Mouse (Mus musculus): ENCODE results near the gene C730034F03Rik. TPM values are rescaled to one million over a fixed set of nuclear protein-coding genes. Genes with fewer than 3 reads are reported as not detected.

The C730034F03Rik gene
- 5.3 and 6.7 TPM in 2 replicates for polyA plus RNA-seq (2015; fragmentation: Nextera tagmentation; extraction: Ambion mirVana)

GRCm38 (mm10) chr15:89429352-89430221, at the start of gene C730034F03Rik, which contains the start of the genes Gm44502 and Chkb:
TSS of gene C730034F03Rik (plus strand) at chr15:89429589.
TSS of gene Gm44502 (minus strand) at chr15:89429696.
TSS of gene Chkb (minus strand) at chr15:89429908.
- Histone ChIP-seq H3K27ac (peak within 1 kb of the TSS; percentile 92), H3K4me3 (peak within 1 kb of the TSS; percentile 73), H3K27me3 (no peaks in the 10 kb centered on the region), H3K9me3 (replicated peaks) (no peaks in the 10 kb centered on the region), H3K4me1 (peaks cover 18% of the 10 kb centered on the region), H3K4me2 (peak within 1 kb of the TSS; percentile 93), H3K36me3 (ENCODE audit: poor library complexity, severe bottlenecking) (peaks cover 33% of the 10 kb centered on the region), H3K9ac (peak within 1 kb of the TSS; percentile 80)
- ATAC-seq = peak; percentile 96
- WGBS = under 1% methylated on average over 70 of the region's 70 CpGs

GRCm38 (mm10) chr15:89384617-89385016, 44.8 kb upstream of the C730034F03Rik start, which contains the start of gene Klhdc7b:
TSS of gene Klhdc7b (plus strand) at chr15:89384917.
- Histone ChIP-seq H3K9ac (no peak within 1 kb of the TSS), H3K27ac (no peak within 1 kb of the TSS), H3K27me3 (peaks cover 32% of the 10 kb centered on the region), H3K9me3 (replicated peaks) (no peaks in the 10 kb centered on the region), H3K4me1 (peaks cover under 1% of the 10 kb centered on the region), H3K4me2 (no peak within 1 kb of the TSS), H3K36me3 (ENCODE audit: poor library complexity, severe bottlenecking) (no peaks in the 10 kb centered on the region), H3K4me3 (no peak within 1 kb of the TSS)
- no peak for ATAC-seq
- 94% methylated on average over 7 of the region's 7 CpGs for WGBS

- Histone ChIP-seq H3K27me3 (peaks cover 15% of the 10 kb centered on the region; the same call in 1 of the 2 replicates), H3K4me1 (no peaks in the 10 kb centered on the region), H3K36me3 (ENCODE audit: poor library complexity, severe bottlenecking) (no peaks in the 10 kb centered on the region), H3K4me3 (no peak overlapping the region), H3K9me3 (replicated peaks) (no peaks in the 10 kb centered on the region), H3K4me2 (no peak overlapping the region), H3K9ac (no peak overlapping the region), H3K27ac (no peak overlapping the region)
- 52% methylated on average over 12 of the region's 12 CpGs for WGBS
- no peak for ATAC-seq
These were observed 42.3 kb upstream of the C730034F03Rik start for GRCm38 (mm10) chr15:89387127-89387526.

GRCm38 (mm10) chr15:89390081-89390480, 39.3 kb upstream of the C730034F03Rik start:
- no peak for ATAC-seq
- no peaks in the 10 kb centered on the region for H3K9me3 ChIP-seq (replicated peaks)
- H3K9ac ChIP-seq = no peak overlapping the region
- no peaks in the 10 kb centered on the region for H3K4me1 ChIP-seq
- no peak overlapping the region for H3K27ac ChIP-seq
- 90% methylated on average over 10 of the region's 10 CpGs for WGBS
- H3K36me3 ChIP-seq (ENCODE audit: poor library complexity, severe bottlenecking) = no peaks in the 10 kb centered on the region
- H3K4me2 ChIP-seq = no peak overlapping the region
- no peak overlapping the region for H3K4me3 ChIP-seq
- H3K27me3 ChIP-seq = 0 out of 2 replicates have a peak, but pooled peaks cover 3% of the 10 kb centered on the region

GRCm38 (mm10) chr15:89396883-89397282, 32.5 kb upstream of the C730034F03Rik start:
- ATAC-seq = no peak
- Histone ChIP-seq H3K4me1 (no peaks in the 10 kb centered on the region), H3K36me3 (ENCODE audit: poor library complexity, severe bottlenecking) (no peaks in the 10 kb centered on the region), H3K9ac (no peak overlapping the region), H3K27ac (no peak overlapping the region), H3K4me2 (no peak overlapping the region), H3K4me3 (no peak overlapping the region), H3K9me3 (replicated peaks) (no peaks in the 10 kb centered on the region), H3K27me3 (no peaks in the 10 kb centered on the region)
- 90% methylated on average over 4 of the region's 4 CpGs for WGBS

- no peaks in the 10 kb centered on the region for H3K36me3 ChIP-seq (ENCODE audit: poor library complexity, severe bottlenecking)
- H3K4me1 ChIP-seq = no peaks in the 10 kb centered on the region
- H3K9me3 ChIP-seq (replicated peaks) = no peaks in the 10 kb centered on the region
- H3K4me2 ChIP-seq = no peak overlapping the region
- H3K27ac ChIP-seq = no peak overlapping the region
- H3K4me3 ChIP-seq = no peak overlapping the region
- H3K27me3 ChIP-seq = no peaks in the 10 kb centered on the region
- no peak for ATAC-seq
- no peak overlapping the region for H3K9ac ChIP-seq
- 54% methylated on average over 2 of the region's 2 CpGs for whole genome bisulfite sequencing
These were observed 31.2 kb upstream of the C730034F03Rik start for GRCm38 (mm10) chr15:89398146-89398545.

- Histone ChIP-seq H3K4me2 (no peak overlapping the region), H3K9ac (no peak overlapping the region), H3K36me3 (ENCODE audit: poor library complexity, severe bottlenecking) (no peaks in the 10 kb centered on the region), H3K9me3 (replicated peaks) (no peaks in the 10 kb centered on the region), H3K27ac (no peak overlapping the region), H3K27me3 (no peaks in the 10 kb centered on the region), H3K4me3 (no peak overlapping the region), H3K4me1 (no peaks in the 10 kb centered on the region)
- WGBS = 53% methylated on average over 1 of the region's 1 CpGs
- ATAC-seq = no peak
These were observed 29.7 kb upstream of the C730034F03Rik start for GRCm38 (mm10) chr15:89399716-89400115.

- Histone ChIP-seq H3K4me2 (no peak overlapping the region), H3K27me3 (no peaks in the 10 kb centered on the region), H3K4me1 (no peaks in the 10 kb centered on the region), H3K9me3 (replicated peaks) (no peaks in the 10 kb centered on the region; the same call in 1 of the 2 replicates), H3K36me3 (ENCODE audit: poor library complexity, severe bottlenecking) (no peaks in the 10 kb centered on the region), H3K27ac (no peak overlapping the region), H3K9ac (no peak overlapping the region), H3K4me3 (no peak overlapping the region)
- ATAC-seq = no peak
- WGBS = 84% methylated on average over 1 of the region's 1 CpGs
These were observed 26.9 kb upstream of the C730034F03Rik start for GRCm38 (mm10) chr15:89402471-89402870.

- Histone ChIP-seq H3K9ac (no peak overlapping the region), H3K27ac (no peak overlapping the region), H3K4me3 (no peak overlapping the region), H3K27me3 (no peaks in the 10 kb centered on the region), H3K9me3 (replicated peaks) (peaks cover 8% of the 10 kb centered on the region; the same call in 1 of the 2 replicates), H3K4me2 (no peak overlapping the region), H3K36me3 (ENCODE audit: poor library complexity, severe bottlenecking) (no peaks in the 10 kb centered on the region), H3K4me1 (no peaks in the 10 kb centered on the region)
- 82% methylated on average over 10 of the region's 10 CpGs for WGBS
- ATAC-seq = no peak
These were observed 24.4 kb upstream of the C730034F03Rik start for GRCm38 (mm10) chr15:89404831-89405623.

GRCm38 (mm10) chr15:89406691-89407090, 22.7 kb upstream of the C730034F03Rik start:
- H3K27ac ChIP-seq = no peak overlapping the region
- H3K36me3 ChIP-seq (ENCODE audit: poor library complexity, severe bottlenecking) = no peaks in the 10 kb centered on the region
- H3K9me3 ChIP-seq (replicated peaks) = peaks cover 8% of the 10 kb centered on the region; the same call in 1 of the 2 replicates
- H3K4me2 ChIP-seq = no peak overlapping the region
- H3K9ac ChIP-seq = no peak overlapping the region
- H3K27me3 ChIP-seq = no peaks in the 10 kb centered on the region
- no peak overlapping the region for H3K4me3 ChIP-seq
- no peaks in the 10 kb centered on the region for H3K4me1 ChIP-seq
- ATAC-seq = no peak

GRCm38 (mm10) chr15:89410118-89410517, 19.3 kb upstream of the C730034F03Rik start, which contains the start of gene Syce3:
TSS of gene Syce3 (minus strand) at chr15:89410503.
- Histone ChIP-seq H3K27ac (no peak within 1 kb of the TSS), H3K4me3 (no peak within 1 kb of the TSS), H3K27me3 (no peaks in the 10 kb centered on the region), H3K4me2 (no peak within 1 kb of the TSS), H3K36me3 (ENCODE audit: poor library complexity, severe bottlenecking) (no peaks in the 10 kb centered on the region), H3K9me3 (replicated peaks) (peaks cover 8% of the 10 kb centered on the region; the same call in 1 of the 2 replicates), H3K4me1 (no peaks in the 10 kb centered on the region), H3K9ac (no peak within 1 kb of the TSS)
- ATAC-seq = no peak
- WGBS = 87% methylated on average over 24 of the region's 24 CpGs

- 93% methylated on average over 8 of the region's 8 CpGs for WGBS
- Histone ChIP-seq H3K36me3 (ENCODE audit: poor library complexity, severe bottlenecking) (peaks cover 41% of the 10 kb centered on the region), H3K4me1 (no peaks in the 10 kb centered on the region), H3K27ac (no peak overlapping the region), H3K27me3 (no peaks in the 10 kb centered on the region), H3K9me3 (replicated peaks) (no peaks in the 10 kb centered on the region), H3K4me2 (no peak overlapping the region), H3K4me3 (no peak overlapping the region), H3K9ac (no peak overlapping the region)
- ATAC-seq = no peak
These were observed 14.1 kb upstream of the C730034F03Rik start for GRCm38 (mm10) chr15:89415282-89415681.
